Mouse (Mus musculus): ENCODE data around the gene Slc30a6.

Slc30a6 gene

GRCm38 (mm10) chr17:74395383-74396065 lies at the start of gene Slc30a6:
Slc30a6 (plus strand) TSS chr17:74395608.
- POLR2A ChIA-PET, result interaction anchor here (0.5 to 3.1 kb wide), 62 partner anchors 9 to 328 kb away, joined by 3 to 23 read pairs (median 4); partner anchors contain the start of genes Birc6 (in 3 of the 4), Spast (in 3 of the 4), Ttc27 (in 1 of the 4) and Yipf4 (in 1 of the 4)

DNA sequence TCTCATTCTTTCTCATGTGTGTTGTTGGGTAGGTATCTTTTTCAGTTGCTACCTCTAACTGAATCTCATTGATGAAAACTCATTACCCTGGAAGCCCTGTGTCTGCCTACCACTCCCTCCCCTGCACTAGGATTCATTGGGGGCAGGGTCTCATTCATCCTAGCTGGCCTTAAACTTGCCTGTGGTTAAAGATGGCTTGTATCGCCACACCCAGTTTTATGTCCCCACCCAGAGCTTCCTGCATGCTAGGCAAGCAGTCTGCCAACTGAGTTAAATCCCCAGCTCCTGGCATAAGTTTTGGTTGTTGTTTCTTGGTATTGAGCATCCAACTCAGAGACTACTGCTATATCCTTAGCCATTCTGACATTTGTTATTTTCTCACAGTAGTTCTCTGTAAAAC lies 31.8 kb upstream of the Slc30a6 start:
- CTCF ChIA-PET, result no interaction called here
- POLR2A ChIA-PET, result no interaction called here

More at GRCm38 (mm10) chr17:74395383-74396065, at the start of gene Slc30a6:
- CTCF ChIA-PET, result interaction anchor here (0.6 to 1.4 kb wide), 8 partner anchors 10 to 416 kb away, joined by 3 to 5 read pairs (median 4); no protein-coding TSS in a partner anchor

DNA sequence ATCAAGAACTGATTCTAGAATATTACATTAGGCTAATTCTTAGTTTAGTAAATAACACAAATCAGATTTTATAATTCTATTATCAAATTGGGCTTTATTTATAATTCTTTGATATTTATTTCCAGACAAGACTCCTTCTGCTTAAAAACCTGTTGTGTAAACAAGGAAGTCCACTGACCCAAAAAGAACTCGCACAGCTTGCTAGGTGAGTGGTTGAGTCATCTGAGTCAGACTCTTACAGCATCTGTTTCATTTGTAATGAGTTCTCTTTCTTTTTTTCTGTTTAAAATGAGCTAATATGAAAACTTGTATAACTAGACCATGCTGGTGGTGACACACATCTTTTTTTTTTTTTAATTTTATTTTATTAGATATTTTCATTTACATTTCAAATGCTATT lies 18.5 kb upstream of the Slc30a6 start:
- ChIA-PET POLR2A (interaction anchor here in 1 of 4 experiments (0.6 to 1.7 kb wide), 2 partner anchors 17 to 54 kb away, joined by 3 to 4 read pairs; no protein-coding TSS in a partner anchor), CTCF (interaction anchor here in 1 of 4 experiments (0.7 kb wide), 1 partner anchor 60 kb away, joined by 3 read pairs; no protein-coding TSS in a partner anchor)

DNA sequence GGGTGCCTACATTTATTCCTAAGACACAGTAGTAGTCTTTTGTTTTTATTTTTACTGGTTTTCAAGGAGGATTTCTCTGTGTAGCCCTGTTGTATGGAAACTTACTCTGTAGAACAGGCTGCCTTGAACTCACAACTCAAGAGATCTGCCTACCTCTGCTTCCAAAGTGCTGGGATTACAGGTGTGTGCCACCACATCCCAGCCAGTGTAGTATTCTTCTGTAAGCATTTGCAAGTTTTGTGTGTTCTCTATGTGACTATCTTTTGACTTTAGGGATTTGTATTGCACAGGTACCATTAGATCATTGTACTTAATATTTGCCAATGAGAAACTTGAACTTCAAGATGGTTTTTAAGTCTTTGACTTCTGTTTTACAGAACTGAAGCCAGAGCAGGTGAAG lies 8.8 kb upstream of the Slc30a6 start:
- CTCF ChIA-PET, result interaction anchor here in 1 of 4 experiments (0.9 kb wide), 1 partner anchor 15 kb away, joined by 3 read pairs; no protein-coding TSS in a partner anchor
- POLR2A ChIA-PET, result no interaction called here

DNA sequence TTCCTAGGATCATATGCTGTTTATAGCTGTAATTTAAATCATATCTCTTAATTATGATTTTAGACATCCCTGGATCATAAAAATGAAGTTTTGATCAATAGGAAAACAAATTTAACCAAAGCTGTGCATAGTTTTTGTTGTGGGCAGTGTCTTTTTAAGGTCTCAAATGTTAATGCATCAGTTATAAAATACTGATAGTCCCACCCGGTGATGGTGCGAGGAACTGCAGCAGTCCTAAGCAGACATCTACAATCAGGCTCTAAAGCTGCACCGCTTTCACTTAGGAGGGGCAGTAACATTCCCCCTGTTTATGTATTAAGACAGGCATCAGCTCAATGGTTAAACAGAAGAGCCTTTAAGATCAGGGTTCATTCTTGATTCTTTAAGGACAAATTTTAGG lies 5.6 kb upstream of the Slc30a6 start:
- POLR2A ChIA-PET, result interaction anchor here in 3 of 4 experiments (0.6 to 1.7 kb wide), 7 partner anchors 10 to 137 kb away, joined by 3 to 8 read pairs (median 3); partner anchors contain the start of gene Spast (in 1 of the 3)
- CTCF ChIA-PET, result interaction anchor here in 1 of 4 experiments (0.5 kb wide), 1 partner anchor 49 kb away, joined by 7 read pairs; no protein-coding TSS in a partner anchor

- CTCF ChIA-PET, result no interaction called here
- POLR2A ChIA-PET, result interaction anchor here in 2 of 4 experiments (0.5 to 2.6 kb wide), 4 partner anchors 10 to 133 kb away, joined by 3 to 22 read pairs (median 6); partner anchors contain the start of gene Birc6 (in 1 of the 2)
These were observed 1.0 kb upstream of the Slc30a6 start for GRCm38 (mm10) chr17:74394381-74394780.

DNA sequence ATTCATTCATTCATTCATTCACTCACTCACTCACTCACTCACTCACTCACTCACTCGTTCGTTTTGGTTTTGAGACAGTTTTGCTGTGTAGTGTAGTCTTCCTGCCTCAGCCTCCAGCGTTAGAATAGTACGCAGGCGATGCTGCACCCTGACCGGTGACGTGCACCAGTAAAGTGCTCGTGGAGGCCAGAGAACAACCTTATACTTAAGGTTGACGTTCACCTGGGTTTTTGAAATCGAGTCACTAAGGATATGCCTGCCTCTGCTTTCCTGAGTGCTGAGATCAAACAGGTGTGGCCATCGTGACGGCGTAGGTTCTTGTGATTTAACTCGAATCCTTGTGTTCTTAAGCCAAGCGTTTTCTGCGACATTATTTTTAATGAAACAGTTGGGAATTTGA lies 553 bp upstream of the Slc30a6 start:
- POLR2A ChIA-PET, result interaction anchor here in 3 of 4 experiments (0.7 to 3.1 kb wide), 51 partner anchors 10 to 323 kb away, joined by 3 to 23 read pairs (median 5); partner anchors contain the start of genes Birc6 (in 3 of the 3), Spast (in 3 of the 3), Ttc27 (in 1 of the 3) and Yipf4 (in 1 of the 3)
- CTCF ChIA-PET, result interaction anchor here in 2 of 4 experiments (1.0 to 1.4 kb wide), 5 partner anchors 10 to 38 kb away, joined by 3 to 5 read pairs (median 4); no protein-coding TSS in a partner anchor

GRCm38 (mm10) chr17:74396766-74397165 lies 1.4 kb downstream of the Slc30a6 start:
- CTCF ChIA-PET, result interaction anchor here in 1 of 4 experiments (0.7 kb wide), 1 partner anchor 154 kb away, joined by 7 read pairs; no protein-coding TSS in a partner anchor
- POLR2A ChIA-PET, result interaction anchor here in 3 of 4 experiments (0.8 to 3.1 kb wide), 10 partner anchors 8 to 608 kb away, joined by 3 to 22 read pairs (median 4); partner anchors contain the start of gene Birc6 (in 2 of the 3)

DNA sequence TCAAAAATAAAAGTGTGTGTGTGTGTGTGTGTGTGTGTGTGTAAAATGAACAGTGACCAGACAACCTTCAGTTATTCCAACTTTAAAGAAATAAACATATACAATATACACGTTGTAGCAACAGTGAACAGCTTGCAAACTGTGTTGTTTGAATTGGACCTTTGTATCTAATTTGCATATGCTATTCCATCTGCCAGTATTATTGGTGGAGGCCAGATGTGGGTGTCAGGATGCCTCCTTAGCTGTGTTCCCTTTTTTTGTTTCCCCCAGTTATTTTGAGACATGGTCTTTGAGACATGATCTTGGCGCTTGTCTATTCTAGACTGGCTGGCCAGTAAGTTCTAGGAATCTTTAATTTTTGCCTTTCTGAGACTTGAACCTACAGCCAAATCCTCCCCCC lies 1.8 kb downstream of the Slc30a6 start:
- POLR2A ChIA-PET, result interaction anchor here in 3 of 4 experiments (0.8 to 3.1 kb wide), 6 partner anchors 8 to 608 kb away, joined by 3 to 22 read pairs (median 6); partner anchors contain the start of gene Birc6 (in 2 of the 3)
- CTCF ChIA-PET, result no interaction called here

- POLR2A ChIA-PET, result interaction anchor here in 2 of 4 experiments (1.1 to 4.3 kb wide), 4 partner anchors 7 to 133 kb away, joined by 3 to 22 read pairs (median 5); partner anchors contain the start of gene Slc30a6 (in 1 of the 2)
- CTCF ChIA-PET, result interaction anchor here in 2 of 4 experiments (0.5 to 1.1 kb wide), 2 partner anchors 17 to 29 kb away, joined by 3 read pairs; no protein-coding TSS in a partner anchor
These were observed 7.2 kb downstream of the Slc30a6 start for GRCm38 (mm10) chr17:74402486-74403222.

GRCm38 (mm10) chr17:74406487-74406886 lies 11.1 kb downstream of the Slc30a6 start:
- POLR2A ChIA-PET, result interaction anchor here in 2 of 4 experiments (0.9 to 4.3 kb wide), 6 partner anchors 11 to 122 kb away, joined by 3 to 22 read pairs (median 6); partner anchors contain the start of genes Slc30a6 (in 2 of the 2) and Birc6 (in 1 of the 2)
- CTCF ChIA-PET, result interaction anchor here in 1 of 4 experiments (0.6 kb wide), 2 partner anchors 12 to 26 kb away, joined by 3 read pairs; no protein-coding TSS in a partner anchor

DNA sequence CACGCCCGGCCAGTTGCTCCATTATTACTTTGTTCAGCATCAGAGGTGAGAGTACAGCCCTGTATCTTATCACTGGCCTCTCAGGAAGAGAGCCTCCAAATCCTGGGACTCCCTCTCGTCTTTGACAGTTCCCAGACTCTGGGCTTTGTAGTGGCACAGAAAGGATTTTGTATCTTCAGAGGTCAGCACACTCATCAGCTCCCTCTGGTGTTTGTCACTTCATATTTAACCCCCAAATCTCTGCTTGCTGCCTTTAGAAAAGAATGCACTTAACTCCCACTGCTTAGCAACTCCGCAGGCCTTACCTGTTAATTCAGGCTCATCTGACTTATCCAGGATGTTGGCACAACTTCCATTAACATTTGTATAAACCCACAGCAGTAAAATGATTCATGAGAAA lies 14.3 kb downstream of the Slc30a6 start:
- ChIA-PET CTCF (interaction anchor here in 1 of 4 experiments (1.1 kb wide), 1 partner anchor 14 kb away, joined by 5 read pairs; the partner anchor contains the start of gene Slc30a6), POLR2A (interaction anchor here in 3 of 4 experiments (0.6 to 2.0 kb wide), 7 partner anchors 8 to 118 kb away, joined by 3 to 9 read pairs (median 4); partner anchors contain the start of genes Slc30a6 (in 2 of the 3) and Birc6 (in 1 of the 3))

DNA sequence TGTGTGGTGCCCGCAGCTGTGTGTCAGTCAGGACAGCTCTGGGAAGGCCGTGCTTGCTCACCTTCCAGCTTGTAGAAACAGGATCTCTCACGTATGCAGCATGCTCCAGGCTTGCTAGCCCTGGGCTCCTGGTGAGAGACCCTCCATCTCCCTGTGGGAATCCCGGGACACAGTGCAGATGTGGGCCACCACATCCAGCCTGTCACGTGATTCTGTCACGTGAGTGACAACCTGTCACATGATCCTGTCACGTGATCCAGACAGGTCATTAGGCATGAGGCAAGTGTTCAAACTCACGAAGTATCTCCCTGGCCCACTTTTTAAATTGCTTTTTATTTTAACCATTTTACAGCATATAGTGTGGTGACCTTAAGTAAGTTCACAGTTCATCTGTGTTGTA lies 17.9 kb downstream of the Slc30a6 start:
- CTCF ChIA-PET, result no interaction called here
- POLR2A ChIA-PET, result interaction anchor here in 2 of 4 experiments (0.9 to 3.6 kb wide), 8 partner anchors 8 to 115 kb away, joined by 3 to 17 read pairs (median 4); partner anchors contain the start of genes Slc30a6 (in 2 of the 2) and Birc6 (in 1 of the 2)

DNA sequence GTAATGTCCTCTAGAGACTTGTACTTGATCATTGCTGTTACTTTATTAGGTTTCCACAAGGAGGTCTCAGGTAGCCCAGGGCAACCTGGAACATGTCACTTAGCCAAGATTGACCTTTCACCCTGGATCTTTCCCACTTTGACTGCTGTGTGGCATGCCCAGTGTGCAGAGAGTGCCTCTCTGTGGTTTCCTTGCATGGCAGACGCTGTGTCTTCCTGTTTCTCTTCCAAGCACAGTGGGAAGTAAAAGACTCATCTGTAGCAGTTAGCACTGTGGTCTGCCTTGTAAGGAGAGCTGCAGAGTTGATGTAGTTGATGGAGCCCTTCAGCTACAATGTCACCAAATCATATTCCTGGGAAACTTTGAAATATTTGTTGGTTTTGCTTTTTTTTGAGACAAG lies 19.3 kb downstream of the Slc30a6 start:
- ChIA-PET CTCF (interaction anchor here in 1 of 4 experiments (1.1 kb wide), 1 partner anchor 17 kb away, joined by 3 read pairs; no protein-coding TSS in a partner anchor), POLR2A (interaction anchor here in 2 of 4 experiments (0.7 to 3.6 kb wide), 10 partner anchors 10 to 113 kb away, joined by 3 to 17 read pairs (median 3); partner anchors contain the start of genes Birc6 (in 2 of the 2) and Slc30a6 (in 2 of the 2))

DNA sequence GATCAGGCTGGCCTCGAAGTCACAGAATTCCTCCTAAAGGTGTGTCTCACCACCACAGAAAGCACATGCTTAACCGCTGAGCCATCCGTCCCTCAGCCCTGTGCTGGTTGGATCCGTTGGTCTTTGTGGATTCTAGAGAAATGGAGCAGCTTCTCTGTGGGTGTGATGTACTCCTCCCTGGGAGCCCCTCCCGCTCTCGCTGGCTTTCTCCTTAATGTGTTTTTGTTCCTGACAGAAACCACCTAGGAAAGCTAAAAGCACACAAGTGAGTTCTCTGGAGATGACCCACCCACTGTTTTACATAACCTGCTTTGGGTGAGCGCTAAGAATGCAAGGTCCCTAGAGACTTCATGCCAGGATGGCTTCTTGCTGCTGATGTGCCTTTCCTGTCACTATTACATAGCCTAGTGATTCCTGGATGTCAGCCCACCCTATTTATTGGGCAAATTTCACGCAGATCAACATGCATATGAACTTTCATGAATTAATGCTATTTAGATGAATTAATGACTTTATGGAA lies 21.5 kb downstream of the Slc30a6 start:
- POLR2A ChIA-PET, result interaction anchor here in 2 of 4 experiments (0.6 to 1.7 kb wide), 6 partner anchors 11 to 145 kb away, joined by 3 to 5 read pairs (median 3); partner anchors contain the start of gene Slc30a6 (in 2 of the 2)

DNA sequence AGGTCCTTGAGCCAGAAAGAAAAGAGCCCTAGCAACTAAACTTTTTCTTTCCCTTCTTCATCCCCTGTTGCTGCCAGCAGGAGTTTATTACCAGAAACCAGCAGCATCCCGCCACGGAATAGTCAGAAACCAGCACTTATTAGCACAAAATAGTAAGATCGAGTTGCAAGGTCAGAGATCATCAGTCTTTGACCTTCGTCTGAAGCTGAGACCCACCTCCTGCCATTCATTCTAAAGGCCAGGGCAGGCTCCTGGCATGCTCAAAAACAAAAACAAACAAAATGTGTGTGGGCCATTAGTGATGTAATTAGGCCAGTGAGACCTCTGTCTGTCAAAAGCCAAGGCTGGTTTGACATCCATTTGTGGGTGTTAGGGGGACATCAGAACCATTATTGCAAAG lies 22.8 kb downstream of the Slc30a6 start:
- POLR2A ChIA-PET, result no interaction called here

More for the DNA sequence above, 21.5 kb downstream of the Slc30a6 start:
- CTCF ChIA-PET, result interaction anchor here in 2 of 4 experiments (0.5 to 1.4 kb wide), 3 partner anchors 15 to 112 kb away, joined by 4 to 12 read pairs (median 4); no protein-coding TSS in a partner anchor

GRCm38 (mm10) chr17:74420656-74421055 lies 25.2 kb downstream of the Slc30a6 start:
- POLR2A ChIA-PET, result interaction anchor here in 2 of 4 experiments (0.6 to 0.9 kb wide), 4 partner anchors 25 to 115 kb away, joined by 3 read pairs; partner anchors contain the start of gene Slc30a6 (in 1 of the 2)
- CTCF ChIA-PET, result interaction anchor here in 2 of 4 experiments (0.6 to 1.0 kb wide), 2 partner anchors 11 kb away, joined by 3 to 4 read pairs; no protein-coding TSS in a partner anchor

More for the DNA sequence above, 22.8 kb downstream of the Slc30a6 start:
- CTCF ChIA-PET, result interaction anchor here in 2 of 4 experiments (1.0 to 1.4 kb wide), 2 partner anchors 12 to 13 kb away, joined by 3 to 4 read pairs; no protein-coding TSS in a partner anchor
